In the genomic region with DNA sequence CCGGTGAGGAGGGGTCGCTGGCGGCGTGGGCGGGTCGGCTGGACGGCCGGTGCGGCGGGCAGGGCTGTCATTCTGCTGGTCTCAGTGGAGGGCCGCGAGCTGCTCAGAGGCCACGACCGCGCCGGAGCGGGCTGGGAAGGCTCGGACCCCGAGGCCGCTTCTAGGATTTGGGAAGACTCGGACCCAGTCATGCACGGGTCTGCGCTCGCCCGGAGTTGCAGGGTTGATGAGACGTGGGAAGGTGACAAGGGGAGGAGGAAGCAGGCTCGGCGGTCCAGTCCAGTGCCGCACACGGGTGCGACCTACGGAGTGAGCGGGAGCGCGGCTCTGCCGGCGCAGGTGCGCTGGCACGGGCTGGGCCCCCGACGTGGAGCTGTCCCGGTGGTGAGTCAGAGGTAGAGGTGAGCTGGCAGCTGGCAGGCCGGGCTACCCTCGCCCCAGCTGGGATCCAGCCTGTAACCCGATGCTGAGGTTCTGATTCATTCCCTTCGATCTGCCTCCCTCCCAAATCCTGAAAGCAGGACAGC, we compare ENCODE assay signal across 8 mouse cellular contexts. TPM values are rescaled to one million over a fixed set of nuclear protein-coding genes. Genes with fewer than 3 reads are reported as not detected.
DNase-seq lines count a peak whose midpoint lies in the region; ATAC-seq and TF ChIP-seq lines count a peak whose summit lies in the region.

No protein-coding gene starts in this region.

- no peaks in the 10 kb centered on the region for H3K9me3 ChIP-seq in heart, embryonic 13.5 days
- H3K9me3 ChIP-seq in heart, embryonic 16.5 days (replicated peaks; ENCODE audit: control insufficient read depth, low read length), result no peaks in the 10 kb centered on the region
- H3K9me3 ChIP-seq in limb, embryonic 14.5 days (ENCODE audit: control insufficient read depth, low read length), result no peaks in the 10 kb centered on the region

- peaks cover 49% of the 10 kb centered on the region for H3K4me1 ChIP-seq in heart, embryonic 13.5 days
- H3K4me1 ChIP-seq in heart, embryonic 16.5 days (ENCODE audit: control insufficient read depth, insufficient read depth, low read length), result peaks cover 17% of the 10 kb centered on the region
- H3K4me1 ChIP-seq in limb, embryonic 14.5 days (ENCODE audit: control insufficient read depth, insufficient read depth, low read length), result 0 out of 2 replicates have a peak, but pooled peaks cover 2% of the 10 kb centered on the region

- H3K27ac ChIP-seq in heart, embryonic 13.5 days (replicated peaks), result peak overlapping the region; percentile 54
- H3K27ac ChIP-seq in heart, embryonic 16.5 days (ENCODE audit: low read length), result peak overlapping the region; percentile 34
- no peak overlapping the region for H3K27ac ChIP-seq in limb, embryonic 14.5 days (replicated peaks; ENCODE audit: low read depth, low read length)

- intact Hi-C loops in heart, postnatal 14 days (cut with DNase I), result no loop called here

- DNase-seq in heart, postnatal 14 days, result no peak
- DNase-seq in adrenal gland, postnatal 36 days, result peak; percentile 71 to 72
- no peak for DNase-seq in limb, embryonic 14.5 days (ENCODE audit: low spot score)
- peak; percentile 43 for DNase-seq in splenic B cell, adult 2 months (ENCODE audit: low read depth, low spot score)
- DNase-seq in spleen, postnatal 4 days (ENCODE audit: low spot score in 2 of 2), result no peak

- WGBS in heart, embryonic 13.5 days, result under 1% methylated on average over 40 of the region's 46 CpGs
- 2% methylated on average over 46 of the region's 46 CpGs for WGBS in heart, embryonic 16.5 days
- 3% methylated on average over 42 of the region's 46 CpGs for WGBS in limb, embryonic 14.5 days

- H3K4me3 ChIP-seq in heart, embryonic 13.5 days, result peak overlapping the region; percentile 83
- H3K4me3 ChIP-seq in heart, embryonic 16.5 days (ENCODE audit: low read length), result peak overlapping the region; percentile 80
- H3K4me3 ChIP-seq in limb, embryonic 14.5 days (replicated peaks; ENCODE audit: low read length), result peak overlapping the region; percentile 68

- peak overlapping the region; percentile 91 for H3K9ac ChIP-seq in heart, embryonic 13.5 days
- peak overlapping the region; percentile 85 for H3K9ac ChIP-seq in heart, embryonic 16.5 days (ENCODE audit: low read length)
- peak overlapping the region; percentile 68 for H3K9ac ChIP-seq in limb, embryonic 14.5 days (ENCODE audit: low read depth, low read length, severe bottlenecking)

- peaks cover 26% of the 10 kb centered on the region for H3K27me3 ChIP-seq in heart, embryonic 13.5 days (replicated peaks)
- peaks cover 3% of the 10 kb centered on the region; the same call in 1 of the 2 replicates for H3K27me3 ChIP-seq in heart, embryonic 16.5 days (ENCODE audit: control insufficient read depth, insufficient read depth, low read length)
- peaks cover 24% of the 10 kb centered on the region for H3K27me3 ChIP-seq in limb, embryonic 14.5 days (ENCODE audit: control insufficient read depth, insufficient read depth, low read length)
- peaks cover 3% of the 10 kb centered on the region; the same call in 1 of the 2 replicates for H3K27me3 ChIP-seq in splenic B cell, adult 2 months (ENCODE audit: control insufficient read depth, insufficient read depth, low read length, poor library complexity, severe bottlenecking)

- H3K36me3 ChIP-seq in heart, embryonic 13.5 days, result no peaks in the 10 kb centered on the region; the same call in 1 of the 2 replicates
- H3K36me3 ChIP-seq in heart, embryonic 16.5 days (ENCODE audit: control insufficient read depth, insufficient read depth), result no peaks in the 10 kb centered on the region
- H3K36me3 ChIP-seq in limb, embryonic 14.5 days (ENCODE audit: control insufficient read depth, insufficient read depth, low read length), result no peaks in the 10 kb centered on the region
- no peaks in the 10 kb centered on the region for H3K36me3 ChIP-seq in splenic B cell, adult 2 months (ENCODE audit: control insufficient read depth, insufficient read depth, low read length, poor library complexity, severe bottlenecking)

- no peak for TF ChIP-seq POLR2A in limb, embryonic 14.5 days (IDR thresholded peaks at IDR 0.05; ENCODE audit: borderline replicate concordance, extremely low read depth, insufficient read depth, insufficient read length)

- peak overlapping the region; percentile 86 for H3K4me2 ChIP-seq in heart, embryonic 13.5 days
- H3K4me2 ChIP-seq in heart, embryonic 16.5 days (ENCODE audit: low read depth, low read length), result peak overlapping the region; percentile 91
- peak overlapping the region; percentile 97 for H3K4me2 ChIP-seq in limb, embryonic 14.5 days (replicated peaks; ENCODE audit: low read depth, low read length, severe bottlenecking)

- ATAC-seq in heart, embryonic 13.5 days (ENCODE audit: extremely low read depth, insufficient number of reproducible peaks, low FRiP score, low TSS enrichment), result peak; percentile 11; the same call in 1 of the 2 replicates
- ATAC-seq in CD4-positive, CD25-positive, alpha-beta regulatory T cell, adult 4 months, result peak; percentile 10
- peak; percentile 25 for ATAC-seq in heart, embryonic 16.5 days (replicated peaks; ENCODE audit: extremely low read depth, insufficient read depth, low FRiP score)
- ATAC-seq in limb, embryonic 14.5 days (ENCODE audit: low FRiP score, low read depth), result no peak; the same call in 1 of the 2 replicates

RNA-seq across cellular contexts. Expression of a gene that starts 0.4 kb away (rescaled TPM):
- polyA plus RNA-seq in heart, embryonic 13.5 days (2015; fragmentation: Nextera tagmentation; extraction: Ambion mirVana), result 8.2 and 10.6 TPM in 2 replicates
- total RNA-seq in heart, postnatal 14 days (2021), result 10 to 100 TPM; 11.7 to 13.3 TPM
- polyA plus RNA-seq in CD4-positive, CD25-positive, alpha-beta regulatory T cell, adult 4 months (2017; shearing (Covaris generic)), result under 1 TPM in 1 of 2 experiments, not detected in 1; 0.20 TPM
- total RNA-seq in adrenal gland, postnatal 36 days (2021), result 100 to 1,000 TPM in 1 of 2 experiments, 10 to 100 TPM in 1; 77.7 to 152 TPM
- 8.4 and 9.4 TPM in 2 replicates for polyA plus RNA-seq in heart, embryonic 16.5 days (2015; fragmentation: Nextera tagmentation; extraction: Ambion mirVana)
- 4.1 and 4.2 TPM in 2 replicates for polyA plus RNA-seq in limb, embryonic 14.5 days (2012; rRNA removed)
- 4.0 and 6.6 TPM in 2 replicates for polyA plus RNA-seq in limb, embryonic 14.5 days (2014; fragmentation: Nextera tagmentation; extraction: Ambion mirVana)

RNA-seq across cellular contexts. Expression of a gene that starts 13.1 kb away (rescaled TPM):
- 29.2 and 31.0 TPM in 2 replicates for polyA plus RNA-seq in heart, embryonic 13.5 days (2015; fragmentation: Nextera tagmentation; extraction: Ambion mirVana)
- total RNA-seq in heart, postnatal 14 days (2021), result 10 to 100 TPM; 41.5 to 42.2 TPM
- 1 to 10 TPM; 4.9 to 5.4 TPM for polyA plus RNA-seq in CD4-positive, CD25-positive, alpha-beta regulatory T cell, adult 4 months (2017; shearing (Covaris generic))
- total RNA-seq in adrenal gland, postnatal 36 days (2021), result 10 to 100 TPM; 40.3 to 55.6 TPM
- 35.8 and 37.8 TPM in 2 replicates for polyA plus RNA-seq in heart, embryonic 16.5 days (2015; fragmentation: Nextera tagmentation; extraction: Ambion mirVana)
- polyA plus RNA-seq in limb, embryonic 14.5 days (2012; rRNA removed), result 38.2 and 44.8 TPM in 2 replicates
- 29.7 and 33.1 TPM in 2 replicates for polyA plus RNA-seq in limb, embryonic 14.5 days (2014; fragmentation: Nextera tagmentation; extraction: Ambion mirVana)

Comparison
In these comparisons a context has a peak if more than half of its experiments do, and no peak if none do; other contexts are left out.
1. DNase-seq: peak in adrenal gland, postnatal 36 days (2 of 2) and splenic B cell, adult 2 months (single experiment); none in heart, postnatal 14 days (0 of 2), limb, embryonic 14.5 days (single experiment) and spleen, postnatal 4 days (0 of 2).
2. Peak in every context shown above with its lines, with median percentiles within 50 percentile points of each other: H3K4me2 ChIP-seq, H3K4me3 ChIP-seq and H3K9ac ChIP-seq.